Mouse (Mus musculus) liver, embryonic 16.5 days (tissue): ENCODE data around the gene Gm37240. TPM values are rescaled to one million over a fixed set of nuclear protein-coding genes. Genes with fewer than 3 reads are reported as not detected.

Experiments
- ATAC-seq: fragments of 200-750 bp; cut with Nextera tagmentation; 2 replicates; pipeline ENCODE4 v1.8.0; 2017; ENCODE audit warnings: low read depth, mild to moderate bottlenecking, moderate number of reproducible peaks, moderate library complexity
- H3K27ac ChIP-seq: fragments of 300-500 bp; sonication (generic); 2 replicates; pipeline ENCODE4 v1.5.1; 2014; ENCODE audit warnings: mild to moderate bottlenecking, low read length
- H3K27me3 ChIP-seq: fragments of 300-500 bp; sonication (generic); 2 replicates; pipeline ENCODE4 v1.6.1; 2014; ENCODE audit warnings: low read depth, low read length, mixed read lengths; ENCODE audit not compliant: control insufficient read depth, insufficient read depth
- H3K36me3 ChIP-seq: fragments of 300-500 bp; sonication (generic); 2 replicates; pipeline ENCODE4 v1.6.1; 2014; ENCODE audit warnings: mild to moderate bottlenecking; ENCODE audit not compliant: control insufficient read depth, insufficient read depth
- H3K4me1 ChIP-seq: fragments of 300-500 bp; sonication (generic); 2 replicates; pipeline ENCODE4 v1.6.1; 2014; ENCODE audit warnings: low read depth, low read length, mixed read lengths; ENCODE audit not compliant: control insufficient read depth
- H3K4me2 ChIP-seq: fragments of 300-500 bp; sonication (generic); 2 replicates; pipeline ENCODE4 v1.6.1; 2014; ENCODE audit warnings: low read depth, low read length, mixed read lengths
- H3K4me3 ChIP-seq: fragments of 300-500 bp; sonication (generic); 2 replicates; pipeline ENCODE4 v1.5.1; 2014; ENCODE audit warnings: low read depth, mild to moderate bottlenecking, low read length
- H3K9ac ChIP-seq: fragments of 300-500 bp; sonication (generic); 2 replicates; pipeline ENCODE4 v1.6.1; 2014; ENCODE audit warnings: low read depth, low read length
- H3K9me3 ChIP-seq: fragments of 300-500 bp; sonication (generic); replicated peaks from 2 replicates; pipeline ENCODE4 v1.6.1; 2016; ENCODE audit warnings: low read length; ENCODE audit not compliant: control insufficient read depth
- WGBS: fragments of 180-500 bp; shearing (Covaris S2); extraction: QIAGEN DNeasy Blood & Tissue Kit; methylation state at CpG from one replicate; pipeline ENCODE4 v1.1.7; 2014; ENCODE audit not compliant: insufficient replicate concordance; 5-methylcytosine and 5-hydroxymethylcytosine counted together
- polyA plus RNA-seq: library from polyadenylated mRNA; unstranded; fragments of >200 nt; fragmentation: Nextera tagmentation; extraction: Ambion mirVana; gene quantifications from 2 replicates; pipeline ENCODE4 v1.2.1, GENCODE M21; 2015

Gene Gm37240
- polyA plus RNA-seq, 1 experiment from 2014 or later = 0.65 TPM

- ATAC-seq = no peak
- WGBS = 19% methylated on average over 1 of the region's 1 CpGs
- H3K4me3 ChIP-seq = no peak overlapping the region
- no peaks in the 10 kb centered on the region for H3K27me3 ChIP-seq
- no peak overlapping the region for H3K27ac ChIP-seq
- H3K4me1 ChIP-seq = no peaks in the 10 kb centered on the region
- no peaks in the 10 kb centered on the region for H3K36me3 ChIP-seq
- no peaks in the 10 kb centered on the region for H3K9me3 ChIP-seq
- H3K4me2 ChIP-seq = no peak overlapping the region
- H3K9ac ChIP-seq = no peak overlapping the region
Observed at GRCm38 (mm10) chr3:85164931-85165330, 722.4 kb downstream of the Gm37240 start.

- Histone ChIP-seq H3K27ac (no peak overlapping the region), H3K9ac (no peak overlapping the region), H3K27me3 (no peaks in the 10 kb centered on the region), H3K36me3 (no peaks in the 10 kb centered on the region), H3K4me2 (no peak overlapping the region), H3K4me1 (no peaks in the 10 kb centered on the region), H3K9me3 (no peaks in the 10 kb centered on the region), H3K4me3 (no peak overlapping the region)
- 70% methylated on average over 5 of the region's 5 CpGs for WGBS
- ATAC-seq = no peak
Observed at GRCm38 (mm10) chr3:85163396-85163795, 723.9 kb downstream of the Gm37240 start.

GRCm38 (mm10) chr3:85162430-85162829, 724.9 kb downstream of the Gm37240 start:
- no peak for ATAC-seq
- H3K4me2 ChIP-seq = no peak overlapping the region
- H3K9ac ChIP-seq = no peak overlapping the region
- H3K36me3 ChIP-seq = no peaks in the 10 kb centered on the region
- H3K4me3 ChIP-seq = no peak overlapping the region
- H3K27ac ChIP-seq = no peak overlapping the region
- no peaks in the 10 kb centered on the region for H3K9me3 ChIP-seq
- H3K4me1 ChIP-seq = no peaks in the 10 kb centered on the region
- 56% methylated on average over 3 of the region's 3 CpGs for WGBS
- H3K27me3 ChIP-seq = no peaks in the 10 kb centered on the region

GRCm38 (mm10) chr3:85160816-85161215, 726.5 kb downstream of the Gm37240 start:
- no peak overlapping the region for H3K4me2 ChIP-seq
- 76% methylated on average over 10 of the region's 10 CpGs for WGBS
- H3K36me3 ChIP-seq = no peaks in the 10 kb centered on the region
- no peaks in the 10 kb centered on the region for H3K4me1 ChIP-seq
- H3K9me3 ChIP-seq = no peaks in the 10 kb centered on the region
- no peaks in the 10 kb centered on the region for H3K27me3 ChIP-seq
- H3K9ac ChIP-seq = no peak overlapping the region
- ATAC-seq = no peak
- H3K4me3 ChIP-seq = no peak overlapping the region
- H3K27ac ChIP-seq = no peak overlapping the region

GRCm38 (mm10) chr3:85159631-85160030, 727.7 kb downstream of the Gm37240 start:
- WGBS = 63% methylated on average over 6 of the region's 6 CpGs
- Histone ChIP-seq H3K36me3 (no peaks in the 10 kb centered on the region), H3K9me3 (no peaks in the 10 kb centered on the region), H3K4me3 (no peak overlapping the region), H3K4me2 (no peak overlapping the region), H3K9ac (no peak overlapping the region), H3K27ac (no peak overlapping the region), H3K27me3 (no peaks in the 10 kb centered on the region), H3K4me1 (no peaks in the 10 kb centered on the region)
- ATAC-seq = no peak

- H3K4me2 ChIP-seq = no peak overlapping the region
- no peaks in the 10 kb centered on the region for H3K27me3 ChIP-seq
- no peak for ATAC-seq
- no peaks in the 10 kb centered on the region for H3K36me3 ChIP-seq
- no peaks in the 10 kb centered on the region for H3K4me1 ChIP-seq
- no peak overlapping the region for H3K9ac ChIP-seq
- no peak overlapping the region for H3K4me3 ChIP-seq
- WGBS = 55% methylated on average over 4 of the region's 4 CpGs
- H3K9me3 ChIP-seq = no peaks in the 10 kb centered on the region
- H3K27ac ChIP-seq = no peak overlapping the region
Observed at GRCm38 (mm10) chr3:85148816-85149215, 738.5 kb downstream of the Gm37240 start.

- H3K9me3 ChIP-seq = no peaks in the 10 kb centered on the region
- no peaks in the 10 kb centered on the region for H3K27me3 ChIP-seq
- no peaks in the 10 kb centered on the region for H3K36me3 ChIP-seq
- no peaks in the 10 kb centered on the region for H3K4me1 ChIP-seq
- WGBS = 63% methylated on average over 6 of the region's 6 CpGs
- H3K9ac ChIP-seq = no peak overlapping the region
- no peak overlapping the region for H3K4me2 ChIP-seq
- no peak for ATAC-seq
- no peak overlapping the region for H3K4me3 ChIP-seq
- H3K27ac ChIP-seq = no peak overlapping the region
Observed at GRCm38 (mm10) chr3:85148038-85148550, 739.2 kb downstream of the Gm37240 start.

GRCm38 (mm10) chr3:85145568-85145967, 741.8 kb downstream of the Gm37240 start:
- Histone ChIP-seq H3K9ac (no peak overlapping the region), H3K4me1 (no peaks in the 10 kb centered on the region), H3K27ac (no peak overlapping the region), H3K27me3 (no peaks in the 10 kb centered on the region), H3K4me3 (no peak overlapping the region), H3K36me3 (no peaks in the 10 kb centered on the region), H3K9me3 (no peaks in the 10 kb centered on the region), H3K4me2 (no peak overlapping the region)
- 24% methylated on average over 7 of the region's 7 CpGs for WGBS
- no peak for ATAC-seq

- H3K27me3 ChIP-seq = no peaks in the 10 kb centered on the region
- H3K27ac ChIP-seq = no peak overlapping the region
- no peaks in the 10 kb centered on the region for H3K4me1 ChIP-seq
- no peak overlapping the region for H3K4me3 ChIP-seq
- no peak overlapping the region for H3K9ac ChIP-seq
- H3K36me3 ChIP-seq = no peaks in the 10 kb centered on the region
- no peaks in the 10 kb centered on the region for H3K9me3 ChIP-seq
- 62% methylated on average over 4 of the region's 4 CpGs for WGBS
- H3K4me2 ChIP-seq = no peak overlapping the region
- ATAC-seq = no peak
Observed at GRCm38 (mm10) chr3:85145076-85145475, 742.2 kb downstream of the Gm37240 start.
